ENCODE assay signal across 19 mouse cellular contexts in the genomic region with DNA sequence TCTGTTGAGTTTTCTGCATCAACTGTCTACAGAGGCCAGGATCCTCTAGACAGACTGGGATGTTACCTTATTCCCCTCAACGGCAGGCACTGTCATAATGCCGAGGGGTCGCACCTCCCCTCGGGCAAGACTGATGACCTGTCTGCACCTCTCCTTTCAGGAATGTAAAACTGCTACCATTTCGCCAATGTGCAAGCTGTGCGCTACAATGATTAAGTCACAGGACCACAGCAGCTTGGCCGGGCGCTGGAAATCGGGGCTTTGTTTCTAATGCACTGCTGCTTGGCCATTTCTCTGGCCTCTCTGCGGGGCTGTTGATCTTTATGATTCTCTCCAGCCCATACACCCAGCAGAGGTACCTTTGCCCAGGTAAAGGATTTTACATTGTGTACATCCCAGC.
DNase-seq lines count a peak whose midpoint lies in the region; ATAC-seq and TF ChIP-seq lines count a peak whose summit lies in the region.
"Had no signal": no experiment of that assay in that cellular context is flagged by ENCODE, and none has a peak within 500 bp of the region (broad histone marks: within the 10 kb centered on the region; RNA-seq: fewer than 3 reads in every experiment).

No protein-coding gene starts in this region.

- H3K36me3 ChIP-seq in midbrain, embryonic 11.5 days (ENCODE audit: control insufficient read depth, insufficient read depth, low read length), result no peaks in the 10 kb centered on the region
- H3K36me3 ChIP-seq in midbrain, postnatal 0 days (ENCODE audit: insufficient read depth, low read length), result no peaks in the 10 kb centered on the region
- H3K36me3 ChIP-seq: G1E had no signal

- intact Hi-C loops in heart, postnatal 10 days (cut with DNase I), result loop anchor here (2.0 to 10.0 kb wide), 3 partner anchors 317 to 693 kb away; no protein-coding TSS in a partner anchor

- 93% methylated on average over 10 of the region's 10 CpGs for WGBS in midbrain, embryonic 11.5 days
- 87% methylated on average over 10 of the region's 10 CpGs for WGBS in midbrain, postnatal 0 days

- DNase-seq in heart, adult 11 months, result peak; percentile 75
- DNase-seq in heart, postnatal 10 days, result no peak
- peak; percentile 74 for DNase-seq in midbrain, embryonic 11.5 days (ENCODE audit: low spot score, missing footprints)
- DNase-seq in midbrain, postnatal 0 days (ENCODE audit: low spot score), result no peak
- DNase-seq: adrenal gland, adult 2 months; adrenal gland, adult 8-10 months; adrenal gland, postnatal 10 days; adrenal gland, postnatal 14 days; adrenal gland, postnatal 25 days; adrenal gland, postnatal 36 days; B cell, adult 2 months; cerebellum, adult 11 months; cerebellum, adult 11-12 months; cerebellum, adult 18-20 months had no signal

- H3K9ac ChIP-seq in midbrain, embryonic 11.5 days (ENCODE audit: low read length), result no peak overlapping the region
- no peak overlapping the region for H3K9ac ChIP-seq in midbrain, postnatal 0 days (replicated peaks; ENCODE audit: low read length, poor library complexity, severe bottlenecking)

- TF ChIP-seq CTCF in midbrain, postnatal 0 days (IDR thresholded peaks at IDR 0.05), result no peak

- H3K4me3 ChIP-seq in midbrain, embryonic 11.5 days (ENCODE audit: low read depth, low read length), result no peak overlapping the region
- no peak overlapping the region for H3K4me3 ChIP-seq in midbrain, postnatal 0 days (ENCODE audit: low read depth, low read length)

- no peak overlapping the region for H3K27ac ChIP-seq in midbrain, embryonic 11.5 days (ENCODE audit: low read depth, low read length)
- no peak overlapping the region for H3K27ac ChIP-seq in midbrain, postnatal 0 days (ENCODE audit: low read depth, low read length)

- H3K4me1 ChIP-seq in midbrain, embryonic 11.5 days (ENCODE audit: control insufficient read depth, insufficient read depth, low read length), result peaks cover 5% of the 10 kb centered on the region
- H3K4me1 ChIP-seq in midbrain, postnatal 0 days (ENCODE audit: insufficient read depth, low read length), result no peaks in the 10 kb centered on the region

- ATAC-seq in midbrain, embryonic 11.5 days (ENCODE audit: low FRiP score), result no peak
- no peak for ATAC-seq in midbrain, postnatal 0 days (ENCODE audit: low FRiP score)
- ATAC-seq: activated CD4-positive, CD25-positive, alpha-beta regulatory T cell, adult 4 months; CD4-positive, CD25-positive, alpha-beta regulatory T cell, adult 4 months; Patski had no signal

- no peak overlapping the region for H3K4me2 ChIP-seq in midbrain, embryonic 11.5 days
- no peak overlapping the region for H3K4me2 ChIP-seq in midbrain, postnatal 0 days (ENCODE audit: low read depth, low read length, poor library complexity, severe bottlenecking)

- H3K9me3 ChIP-seq in midbrain, embryonic 11.5 days (ENCODE audit: control insufficient read depth, low read length), result no peaks in the 10 kb centered on the region
- no peaks in the 10 kb centered on the region for H3K9me3 ChIP-seq in midbrain, postnatal 0 days (ENCODE audit: low read length)

- no peaks in the 10 kb centered on the region for H3K27me3 ChIP-seq in midbrain, embryonic 11.5 days (ENCODE audit: control insufficient read depth, insufficient read depth, low read length)
- H3K27me3 ChIP-seq in midbrain, postnatal 0 days (ENCODE audit: insufficient read depth, low read length), result no peaks in the 10 kb centered on the region
- H3K27me3 ChIP-seq: CH12.LX, Patski had no signal

Comparison
In these comparisons a context has a peak if more than half of its experiments do, and no peak if none do; other contexts are left out.
1. DNase-seq: peak in heart, adult 11 months (single experiment) and midbrain, embryonic 11.5 days (single experiment); none in heart, postnatal 10 days (0 of 2) and midbrain, postnatal 0 days (single experiment).